In the genomic region with DNA sequence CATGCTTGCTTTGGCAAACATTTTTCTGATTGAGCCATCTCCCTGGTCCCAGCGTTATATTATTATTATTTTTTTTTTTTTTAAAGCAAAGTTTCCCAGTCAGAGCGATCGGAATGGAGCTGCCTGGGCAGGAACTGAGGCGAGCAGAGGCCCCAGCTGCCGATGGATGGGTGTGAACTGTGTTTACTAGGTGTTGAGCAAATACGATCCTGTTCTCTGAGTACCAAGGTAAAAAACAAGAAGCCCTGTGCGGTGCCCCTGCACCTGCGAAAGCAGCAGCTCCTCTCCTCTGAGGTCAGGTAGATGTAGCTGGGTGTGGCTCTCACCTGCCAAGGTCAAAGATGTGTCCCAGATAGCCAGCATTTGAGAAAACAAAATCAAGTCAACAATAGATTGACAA, we compare ENCODE assay signal across 8 mouse cellular contexts.
"Had no signal": no experiment of that assay in that cellular context is flagged by ENCODE, and none has a peak within 500 bp of the region (broad histone marks: within the 10 kb centered on the region; RNA-seq: fewer than 3 reads in every experiment).

No protein-coding gene starts in this region.

- H3K27me3 ChIP-seq: kidney, embryonic 15.5 days; limb, embryonic 13.5 days; liver, embryonic 13.5 days; midbrain, embryonic 15.5 days; neural tube, embryonic 12.5 days; neural tube, embryonic 15.5 days had no signal

- H3K4me3 ChIP-seq: kidney, embryonic 15.5 days; limb, embryonic 10.5 days; limb, embryonic 13.5 days; liver, embryonic 13.5 days; midbrain, embryonic 15.5 days; neural tube, embryonic 12.5 days had no signal

- H3K9ac ChIP-seq: kidney, embryonic 15.5 days; limb, embryonic 13.5 days; liver, embryonic 13.5 days; midbrain, embryonic 15.5 days; neural tube, embryonic 12.5 days; neural tube, embryonic 15.5 days had no signal

- H3K4me2 ChIP-seq: midbrain, embryonic 11.5 days; midbrain, embryonic 15.5 days; neural tube, embryonic 12.5 days had no signal

- H3K36me3 ChIP-seq: liver, embryonic 13.5 days; midbrain, embryonic 15.5 days; neural tube, embryonic 15.5 days had no signal

- H3K9me3 ChIP-seq: kidney, embryonic 15.5 days; limb, embryonic 10.5 days; limb, embryonic 13.5 days; liver, embryonic 13.5 days; midbrain, embryonic 15.5 days; neural tube, embryonic 12.5 days; neural tube, embryonic 15.5 days had no signal

- H3K4me1 ChIP-seq: midbrain, embryonic 15.5 days had no signal

- H3K27ac ChIP-seq: kidney, embryonic 15.5 days; limb, embryonic 10.5 days; limb, embryonic 13.5 days; liver, embryonic 13.5 days; midbrain, embryonic 15.5 days; neural tube, embryonic 12.5 days; neural tube, embryonic 15.5 days had no signal
